Mouse (Mus musculus): ENCODE data around the gene H2-K1. TPM values are rescaled to one million over a fixed set of nuclear protein-coding genes. Genes with fewer than 3 reads are reported as not detected.
"Not testable (repeated sequence)": the region's sequence is repeated elsewhere in the genome, so short reads cannot be mapped to it uniquely, and the experiment has no call there.

The H2-K1 gene
- total RNA-seq, 2 experiments from 2014 or later: 38.8 to 51.5 TPM

DNA sequence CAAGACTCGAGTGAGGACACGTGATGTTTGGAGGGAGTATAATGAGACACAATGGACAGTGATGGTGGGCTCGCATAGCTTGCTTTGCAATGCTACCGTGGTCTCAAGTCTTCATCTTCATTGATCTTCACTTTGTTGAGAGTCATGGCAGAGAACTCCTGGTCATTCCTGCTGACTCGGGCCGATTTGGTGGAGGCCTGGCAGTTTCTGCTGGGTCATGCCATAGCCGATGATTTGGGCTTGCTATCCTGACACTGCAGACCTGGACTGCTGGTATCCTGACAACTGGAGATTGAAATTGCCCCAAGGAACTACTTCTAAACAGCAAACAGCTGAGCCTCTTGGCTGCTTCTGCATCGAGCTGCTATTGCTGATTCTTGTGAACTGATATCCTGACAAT is 5.2 kb downstream of the H2-K1 start:
- no peak for DNase-seq (ENCODE audit: low spot score in 2 of 2)

DNA sequence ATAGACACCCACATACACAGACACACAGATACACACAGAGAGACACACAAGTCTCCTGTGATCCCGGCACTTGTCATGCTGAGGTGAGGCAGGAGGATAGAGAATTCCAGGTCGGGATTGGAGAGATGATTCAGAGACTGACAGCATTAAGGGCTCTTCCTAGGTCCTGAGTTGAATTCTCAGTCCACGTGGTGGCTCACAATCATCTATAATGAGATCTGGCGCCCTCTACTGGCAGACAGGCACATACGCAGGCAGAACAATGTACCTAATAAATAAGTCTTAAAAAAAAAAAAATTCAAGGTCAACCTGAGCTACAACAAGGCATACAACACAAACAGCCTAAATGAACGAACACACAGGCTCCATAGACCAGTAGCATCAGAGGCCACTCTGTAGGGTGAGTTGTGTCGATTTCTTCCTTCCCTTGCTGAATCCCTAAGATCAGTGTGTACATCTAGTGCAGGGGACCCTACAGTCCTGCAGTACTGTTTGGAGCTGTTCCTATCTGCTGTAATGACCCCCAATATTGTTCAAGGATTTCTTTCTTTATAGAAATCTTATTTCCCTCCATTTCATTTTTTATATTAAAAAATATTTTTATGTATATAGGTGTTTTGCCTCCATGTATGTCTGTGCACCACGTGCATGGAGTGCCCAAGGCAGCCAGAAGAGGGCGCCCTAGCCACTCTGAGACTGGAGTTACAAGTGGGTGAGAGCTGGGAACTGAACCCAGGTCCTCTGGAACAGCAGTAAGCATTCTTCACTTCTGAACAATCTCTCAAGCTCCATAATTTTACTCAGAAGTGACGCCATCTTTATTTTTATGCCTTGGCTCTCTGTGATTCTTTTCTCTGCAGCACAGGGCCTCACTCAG is 8.1 kb downstream of the H2-K1 start:
- DNase-seq (ENCODE audit: low spot score in 2 of 2): peak in 1 of 2 experiments; percentile 41

DNA sequence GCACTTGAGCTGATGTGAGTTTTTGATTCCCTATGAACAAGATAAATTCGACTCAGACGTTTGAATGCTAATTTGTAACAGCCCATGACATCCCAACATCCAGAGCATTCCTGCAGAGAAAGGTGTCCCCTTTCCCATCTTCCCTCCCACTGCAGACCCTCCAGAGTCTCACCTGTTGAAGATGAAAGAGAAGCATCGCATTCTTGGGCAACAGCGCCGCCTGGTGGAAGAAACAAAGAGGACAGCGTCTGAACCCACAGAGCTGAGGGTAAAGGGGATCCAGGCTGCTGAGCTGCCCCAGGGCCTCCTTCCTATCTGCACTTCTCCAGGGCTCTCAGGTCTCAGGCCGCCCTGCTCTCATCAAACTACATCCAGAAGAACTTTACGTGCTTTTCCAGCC is 18.0 kb downstream of the H2-K1 start:
- DNase-seq (ENCODE audit: low spot score in 2 of 2): not testable (repeated sequence)

DNA sequence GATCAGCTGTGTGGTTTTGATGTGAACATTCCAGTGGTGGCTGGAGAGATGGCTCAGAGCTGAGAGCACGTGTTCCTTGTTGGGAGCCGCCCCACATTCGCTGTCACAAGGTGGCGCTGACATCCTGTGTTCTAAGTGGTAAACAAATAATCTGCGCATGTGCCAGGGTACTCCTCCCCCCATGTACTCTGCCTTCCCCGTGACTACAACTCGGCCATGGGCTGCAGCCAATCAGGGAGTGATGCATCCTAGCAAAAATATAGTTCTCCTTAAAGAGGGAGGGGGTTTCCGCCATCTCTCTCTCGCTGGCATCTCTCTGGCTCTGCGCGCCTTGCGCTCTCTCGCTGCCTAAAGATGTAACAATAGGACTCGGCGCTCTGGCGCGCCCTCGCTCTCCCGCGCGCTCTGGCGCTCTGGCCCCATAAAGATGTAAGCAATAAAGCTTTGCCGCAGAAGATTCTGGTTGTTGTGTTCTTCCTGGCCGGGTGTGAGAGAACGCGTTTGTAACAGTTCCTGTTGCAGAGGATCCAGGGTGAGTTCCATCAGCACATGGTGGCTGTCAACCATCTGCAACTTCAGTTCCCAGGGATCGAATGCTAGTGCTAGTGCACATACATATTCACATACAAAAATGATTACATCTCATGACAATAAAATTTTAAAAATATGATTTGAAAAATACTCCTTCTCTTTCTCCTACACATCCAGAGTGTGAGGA is 18.8 kb downstream of the H2-K1 start:
- DNase-seq (ENCODE audit: low spot score in 2 of 2): peak; percentile 46 to 81

DNA sequence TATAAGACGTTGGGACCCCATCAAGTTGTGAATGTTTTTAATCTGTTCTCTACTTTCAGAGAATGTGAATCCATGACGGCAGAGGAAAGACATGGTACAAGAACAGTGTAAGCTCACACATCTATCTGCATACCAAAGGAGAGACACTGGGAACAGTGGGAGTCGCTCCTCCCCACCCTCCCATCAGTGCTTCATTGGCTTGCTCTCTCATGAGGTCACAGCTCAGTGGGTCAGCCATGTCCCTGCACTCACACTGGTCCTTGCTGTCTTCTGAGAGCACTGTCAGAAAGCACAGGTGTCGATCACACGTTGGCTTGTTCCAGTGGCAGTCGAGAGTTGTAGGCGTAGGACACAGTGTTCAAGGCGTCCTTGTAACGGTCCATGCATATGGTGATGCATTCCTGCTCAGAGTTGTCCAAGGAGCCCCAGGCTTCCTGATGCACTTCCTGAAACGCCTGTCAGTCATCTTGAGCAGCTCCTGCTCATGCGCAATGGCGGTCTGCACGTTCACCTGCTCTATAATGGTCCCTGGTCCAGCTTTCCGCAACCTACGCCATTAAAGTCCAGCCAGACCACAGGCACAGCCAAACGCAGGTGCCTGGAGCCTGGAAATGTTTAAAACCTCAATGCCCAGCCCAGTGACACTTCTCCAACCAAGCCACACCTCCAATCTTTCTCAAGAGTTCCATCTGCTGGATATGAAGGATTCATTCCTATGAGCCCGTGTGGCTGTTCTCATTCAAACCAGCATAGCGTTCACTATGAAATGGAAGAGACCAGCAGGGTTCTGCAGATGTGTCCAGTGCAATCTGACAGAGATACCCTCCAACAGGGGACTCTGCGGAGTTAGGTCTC is 19.7 kb downstream of the H2-K1 start:
- DNase-seq (ENCODE audit: low spot score in 2 of 2): no peak

DNA sequence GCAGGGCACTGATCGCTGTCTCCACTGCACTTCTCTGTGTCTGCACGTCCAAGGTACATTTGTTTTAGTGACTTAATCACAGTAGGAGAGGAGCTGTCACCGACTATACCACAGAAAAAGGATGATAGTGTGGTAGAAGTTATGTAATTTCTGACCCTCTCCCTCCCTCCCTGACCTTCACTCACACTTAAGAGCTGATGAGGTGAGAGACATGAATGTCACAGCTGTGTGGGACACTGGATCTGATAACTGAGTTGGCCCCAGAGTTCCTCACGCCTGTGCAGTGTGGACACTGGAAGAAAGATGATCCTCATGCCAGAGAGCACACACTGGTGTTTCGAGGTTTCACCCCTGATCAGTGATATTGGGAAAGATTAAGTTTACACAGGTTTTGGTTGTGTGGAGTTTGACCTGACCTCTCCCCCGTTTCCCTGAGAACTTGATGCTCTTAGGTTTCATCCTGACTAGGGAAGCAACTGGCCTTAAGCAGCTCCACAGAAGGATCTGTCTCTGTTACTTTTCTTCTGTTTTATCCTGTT is 20.6 kb downstream of the H2-K1 start:
- DNase-seq (ENCODE audit: low spot score in 2 of 2): no peak

DNA sequence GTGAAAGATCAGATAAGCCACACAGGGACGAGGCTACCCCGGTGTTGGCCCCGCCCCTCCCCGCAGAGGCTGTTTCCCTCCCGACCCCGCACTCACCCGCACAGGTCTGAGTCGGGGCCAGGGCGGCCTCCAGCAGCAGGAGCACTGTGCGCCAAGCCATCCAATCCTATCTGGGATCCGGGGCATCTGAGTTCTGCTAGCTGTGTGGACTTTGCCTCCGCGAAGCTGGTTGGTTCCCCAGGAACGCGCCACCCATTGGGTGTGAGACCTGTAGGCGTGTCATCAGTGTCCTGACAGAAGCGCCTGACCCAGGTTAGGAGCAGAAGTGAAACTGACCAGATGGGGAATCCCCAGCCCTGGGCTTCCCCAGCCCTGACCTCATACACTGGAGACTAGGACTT is 21.5 kb downstream of the H2-K1 start:
- peak in 1 of 2 experiments; percentile 55 for DNase-seq (ENCODE audit: low spot score in 2 of 2)

DNA sequence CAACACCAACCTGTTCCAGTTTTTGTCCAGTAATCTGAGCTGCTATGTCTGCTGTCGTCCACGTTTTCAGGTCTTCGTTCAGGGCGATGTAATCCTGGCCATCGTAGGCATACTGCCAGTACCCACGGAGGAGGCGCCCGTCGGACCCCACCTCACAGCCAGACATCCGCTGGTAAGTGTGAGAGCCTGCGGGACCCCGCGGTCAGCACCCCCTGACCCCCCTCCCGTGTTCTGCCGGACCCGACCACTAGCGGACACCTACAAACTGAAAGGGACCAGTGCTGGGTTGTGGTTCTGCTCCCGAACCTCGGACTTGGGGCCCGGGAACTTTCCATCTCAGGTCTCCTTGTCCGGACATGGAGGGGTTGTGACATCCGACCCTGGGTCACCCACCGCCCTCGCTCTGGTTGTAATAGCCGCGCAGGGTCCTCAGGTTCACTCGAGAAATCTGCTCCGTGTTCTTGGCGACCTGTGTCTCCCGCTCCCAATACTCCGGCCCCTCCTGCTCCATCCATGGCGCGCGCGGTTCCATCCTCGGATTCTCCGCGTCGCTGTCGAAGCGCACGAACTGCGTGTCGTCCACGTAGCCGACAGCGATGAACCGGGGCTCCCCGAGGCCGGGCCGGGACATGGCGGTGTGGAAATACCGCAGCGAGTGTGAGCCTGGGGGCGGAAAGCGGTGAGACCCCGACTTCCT is 22.1 kb downstream of the H2-K1 start:
- DNase-seq (ENCODE audit: low spot score in 2 of 2): no peak

DNA sequence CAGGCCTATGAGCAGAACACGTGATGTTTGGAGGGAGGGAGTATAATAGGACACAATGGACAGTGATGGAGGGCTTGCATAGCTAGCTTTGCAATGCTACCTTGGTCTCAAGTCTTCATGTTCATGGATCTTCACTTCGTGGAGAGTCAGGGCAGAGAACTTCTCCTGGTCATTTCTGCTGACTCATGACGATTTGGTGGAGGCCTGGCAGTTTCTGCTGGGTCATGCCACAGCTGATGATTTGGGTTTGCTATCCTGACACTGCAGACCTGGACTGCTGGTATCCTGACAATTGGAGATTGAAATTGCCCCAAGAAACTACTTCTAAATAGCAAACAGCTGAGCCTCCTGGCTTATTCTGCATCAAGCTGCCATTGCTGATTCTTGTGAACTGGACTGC is 26.6 kb downstream of the H2-K1 start:
- DNase-seq (ENCODE audit: low spot score in 2 of 2): no peak

DNA sequence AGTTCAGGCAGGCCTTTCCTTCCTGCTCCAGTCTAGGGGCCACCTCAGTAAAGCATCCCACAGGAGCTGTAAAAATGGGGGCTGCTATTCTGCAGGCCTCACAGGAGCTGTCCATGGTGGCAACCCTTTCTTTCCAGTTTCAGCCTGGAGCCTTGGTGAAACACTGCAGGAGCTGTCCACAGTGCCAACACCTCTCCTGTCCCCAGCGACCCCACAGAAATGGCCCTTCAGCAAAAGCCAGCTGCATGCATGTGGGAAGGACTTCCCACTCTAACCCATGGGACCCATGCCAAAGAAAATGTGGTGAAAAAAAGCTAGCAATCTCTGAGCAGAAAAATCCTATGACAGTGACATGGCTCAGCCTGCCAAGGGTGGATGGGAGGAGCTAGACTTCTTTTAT is 27.5 kb downstream of the H2-K1 start:
- no peak for DNase-seq (ENCODE audit: low spot score in 2 of 2)

DNA sequence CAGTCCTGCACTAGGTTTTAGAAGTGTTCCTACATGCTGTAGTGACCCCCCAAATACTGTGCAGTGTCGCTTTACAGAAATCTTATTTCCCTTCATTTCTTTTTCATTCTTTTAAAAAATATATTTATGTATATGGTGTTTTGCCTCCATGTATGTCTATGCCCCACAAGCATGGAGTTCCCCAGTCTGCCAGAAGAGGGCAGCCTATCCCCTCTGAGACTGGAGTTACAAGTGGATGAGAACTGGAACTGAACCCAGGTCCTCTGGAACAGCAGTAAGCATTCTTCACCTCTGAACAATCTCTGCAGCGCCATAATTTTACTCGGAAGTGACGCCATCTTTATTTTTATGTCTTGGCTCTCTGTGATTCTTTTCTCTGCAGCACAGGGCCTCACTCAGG is 30.8 kb downstream of the H2-K1 start:
- no peak for DNase-seq (ENCODE audit: low spot score in 2 of 2)

DNA sequence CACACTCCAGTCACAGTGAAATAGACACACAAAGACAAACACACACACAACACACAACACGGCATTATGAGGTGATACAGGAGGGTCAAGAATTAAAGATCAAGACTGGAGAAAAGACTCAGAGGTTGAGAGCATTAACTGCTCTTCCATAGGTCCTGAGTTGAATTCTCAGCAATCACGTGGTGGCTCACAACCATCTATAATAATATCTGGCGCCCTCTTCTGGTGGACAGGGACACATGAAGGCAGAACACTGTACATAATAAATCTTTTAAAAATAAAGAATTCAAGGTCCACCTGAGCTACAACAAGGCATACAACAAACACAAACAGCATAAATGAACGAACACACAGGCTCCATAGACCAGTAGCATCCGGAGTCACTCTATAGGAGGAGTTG is 31.2 kb downstream of the H2-K1 start:
- DNase-seq (ENCODE audit: low spot score in 2 of 2): no peak

DNA sequence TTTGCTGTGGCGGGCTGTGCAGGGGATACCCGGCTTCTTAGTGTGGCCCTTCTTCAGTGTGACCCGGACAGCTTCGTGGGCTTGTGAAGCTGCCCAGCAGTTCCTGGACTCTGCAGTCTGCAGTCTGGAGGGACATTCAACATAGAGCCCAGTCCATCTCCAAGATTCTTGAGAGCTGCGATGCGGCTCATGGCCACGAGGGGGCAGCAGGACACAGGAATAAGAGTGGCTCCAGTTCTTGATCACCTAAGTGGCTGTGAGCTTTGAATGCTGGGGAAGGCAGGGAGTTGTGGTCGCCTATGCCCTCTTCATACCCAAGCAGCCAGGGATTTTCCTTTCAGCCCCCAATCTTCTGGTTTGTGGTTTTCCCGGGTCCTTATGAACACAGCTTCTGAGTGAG is 31.7 kb downstream of the H2-K1 start:
- DNase-seq (ENCODE audit: low spot score in 2 of 2): peak in 1 of 2 experiments; percentile 72

DNA sequence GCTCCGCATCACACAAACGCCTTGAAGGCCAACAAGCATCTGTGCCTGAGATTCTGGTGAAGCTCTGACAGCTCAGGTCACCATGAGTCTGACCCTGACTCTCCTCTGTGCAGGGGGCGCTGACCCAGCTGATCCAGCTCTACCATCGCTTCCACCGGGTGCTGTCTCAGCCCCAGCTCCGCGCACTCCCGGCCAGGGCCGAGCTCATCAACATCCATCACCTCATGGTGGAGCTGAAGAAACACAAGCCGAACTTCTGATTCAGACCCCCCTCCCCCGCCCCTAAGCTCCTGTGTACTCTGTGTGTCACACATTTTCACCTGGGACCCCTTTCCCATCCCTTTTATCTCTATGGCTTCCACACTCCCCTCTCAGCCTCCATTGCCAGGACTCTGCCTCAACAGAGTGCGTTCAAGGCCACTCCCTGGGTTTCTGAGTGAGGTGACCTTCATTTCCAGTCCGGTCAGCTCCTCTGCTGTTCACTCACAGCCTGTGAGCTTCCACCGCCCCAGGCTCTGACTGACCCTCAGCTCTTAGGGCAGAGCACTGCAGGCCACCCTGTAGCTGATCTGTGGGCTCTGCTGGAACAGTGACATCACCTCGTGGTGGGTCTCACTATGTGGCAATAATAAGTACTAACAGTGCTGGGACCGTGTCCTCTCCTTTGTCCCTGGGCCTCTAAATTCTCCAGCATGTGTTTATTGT is 34.1 kb downstream of the H2-K1 start:
- DNase-seq (ENCODE audit: low spot score in 2 of 2): no peak

DNA sequence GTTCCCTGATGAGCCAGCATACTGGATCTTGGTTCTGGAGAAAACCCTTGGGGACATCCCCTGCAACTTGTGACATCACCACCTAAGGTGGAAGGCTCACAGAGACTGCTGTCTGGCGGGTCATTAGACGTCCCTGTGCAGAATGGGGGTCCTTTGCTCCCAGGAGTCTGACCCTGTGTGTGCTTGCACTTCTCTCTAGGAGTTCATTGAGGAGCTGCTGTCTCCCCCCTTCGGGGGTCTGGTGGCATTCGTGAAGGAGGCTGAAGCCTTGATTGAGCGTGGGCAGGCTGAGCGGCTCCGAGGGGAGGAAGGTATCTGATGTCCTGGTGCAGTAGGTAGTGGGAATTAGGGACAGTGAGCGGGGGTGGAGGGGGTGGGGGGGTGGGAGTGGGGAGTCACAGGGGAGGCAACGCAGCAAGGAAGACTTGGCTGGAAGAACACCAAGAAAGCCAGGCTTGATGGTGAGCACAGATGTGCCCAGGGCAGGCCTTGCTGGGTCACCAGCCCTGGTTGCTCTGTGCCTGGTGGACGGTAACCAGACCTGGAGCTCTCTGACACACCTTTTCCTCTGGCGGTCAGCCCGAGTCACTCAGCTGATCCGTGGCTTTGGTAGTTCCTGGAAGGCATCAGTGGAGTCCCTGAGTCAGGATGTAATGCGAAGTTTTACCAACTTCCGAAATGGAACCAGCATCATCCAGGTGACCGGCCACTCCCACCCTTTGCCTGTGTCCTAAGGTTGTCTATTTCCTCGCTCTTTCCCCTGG is 34.9 kb downstream of the H2-K1 start:
- DNase-seq (ENCODE audit: low spot score in 2 of 2): no peak

DNA sequence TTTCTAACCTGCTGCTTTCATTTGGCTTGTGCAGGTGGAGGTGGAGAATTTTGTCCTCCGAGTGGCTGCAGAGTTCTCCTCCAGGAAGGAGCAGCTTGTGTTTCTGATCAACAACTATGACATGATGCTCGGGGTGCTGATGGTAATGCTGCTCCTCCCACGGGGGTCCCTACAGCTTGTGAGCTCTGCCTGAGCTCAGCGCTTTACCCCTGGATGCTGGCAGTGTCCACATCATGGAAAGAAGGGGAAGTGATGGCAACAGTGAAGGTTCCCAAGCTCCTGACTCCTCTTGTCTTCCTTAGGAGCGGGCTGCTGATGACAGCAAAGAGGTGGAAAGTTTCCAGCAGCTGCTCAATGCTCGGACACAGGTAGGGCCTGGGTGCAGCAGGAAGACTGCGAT is 37.3 kb downstream of the H2-K1 start:
- no peak for DNase-seq (ENCODE audit: low spot score in 2 of 2)

DNA sequence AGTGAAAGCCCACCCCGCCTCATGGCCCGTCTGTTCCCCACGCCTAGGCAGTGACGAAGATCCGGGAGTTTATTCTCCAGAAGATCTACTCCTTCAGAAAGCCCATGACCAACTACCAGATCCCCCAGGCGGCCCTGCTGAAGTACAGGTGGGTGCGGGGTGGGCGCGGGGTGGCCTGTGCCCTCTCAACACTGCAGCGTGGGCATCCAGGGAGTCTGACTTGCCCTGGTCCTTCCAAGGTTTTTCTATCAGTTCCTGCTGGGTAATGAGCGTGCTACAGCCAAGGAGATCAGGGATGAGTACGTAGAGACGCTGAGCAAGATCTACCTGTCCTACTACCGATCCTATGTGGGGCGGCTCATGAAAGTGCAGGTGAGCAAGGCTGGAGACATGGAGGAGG is 40.2 kb downstream of the H2-K1 start:
- no peak for DNase-seq (ENCODE audit: low spot score in 2 of 2)

DNA sequence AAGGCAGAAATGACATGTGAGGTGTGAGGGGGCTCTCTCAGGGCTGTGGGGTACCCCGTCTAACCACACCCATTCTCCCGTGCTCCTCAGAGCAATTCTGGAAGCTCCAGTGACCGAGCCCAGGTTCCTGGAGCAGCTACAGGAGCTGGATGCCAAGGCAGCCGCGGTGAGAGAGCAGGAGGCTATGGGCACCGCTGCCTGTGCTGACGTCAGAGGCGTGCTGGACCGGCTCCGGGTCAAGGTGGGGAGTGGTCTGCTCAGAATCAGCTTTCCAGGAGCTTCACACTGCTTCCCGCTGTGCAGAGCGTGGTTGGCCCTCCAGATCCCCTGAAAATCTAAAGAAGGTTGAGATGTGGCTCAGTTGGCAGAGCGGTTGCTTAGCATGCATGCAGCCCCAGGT is 41.0 kb downstream of the H2-K1 start:
- DNase-seq (ENCODE audit: low spot score in 2 of 2): no peak

DNA sequence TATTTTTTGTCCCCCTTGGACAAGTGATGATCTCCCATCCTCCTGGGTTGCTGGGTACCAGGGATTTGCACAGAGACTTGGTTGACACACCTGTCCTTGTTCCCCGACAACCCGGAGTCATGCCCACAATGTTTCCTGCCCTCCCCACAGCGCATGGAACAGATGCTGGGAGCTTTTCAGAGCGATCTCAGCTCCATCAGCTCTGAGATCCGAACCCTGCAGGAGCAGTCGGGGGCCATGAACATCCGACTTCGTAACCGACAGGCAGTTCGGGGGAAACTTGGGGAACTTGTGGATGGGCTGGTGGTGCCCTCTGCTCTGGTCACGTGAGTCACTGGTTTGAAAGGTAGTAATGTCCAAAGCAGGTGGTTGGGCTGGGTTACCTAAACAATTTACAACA is 41.7 kb downstream of the H2-K1 start:
- DNase-seq (ENCODE audit: low spot score in 2 of 2): no peak

Data from gastrocnemius, postnatal 4 days (tissue).